Mouse (Mus musculus) MEL (cell line): ENCODE data around the gene Dock1. TPM values are rescaled to one million over a fixed set of nuclear protein-coding genes. Genes with fewer than 3 reads are reported as not detected.

Source experiments
- DNase-seq: peaks from one replicate; pipeline ENCODE4 v3.0.0; 2011; ENCODE audit warnings: low read depth, low spot score
- H3K27ac ChIP-seq: 2 replicates; pipeline ENCODE4 v1.5.1; 2012; ENCODE audit warnings: low read depth, mild to moderate bottlenecking, control low read depth, low read length, moderate library complexity; ENCODE audit not compliant: control insufficient read depth
- H3K27me3 ChIP-seq, 2 experiments: fragments of 150-350 bp in 1 of 2; sonication (generic) in 1 of 2; 2 replicates each; pipeline ENCODE4 v1.6.1; 2012; ENCODE audit warnings: low read length in 2 of 2, mild to moderate bottlenecking in 2 of 2, improper control_type of control experiment in 1 of 2, moderate library complexity in 1 of 2; ENCODE audit not compliant: insufficient read depth in 2 of 2, control insufficient read depth in 1 of 2
- H3K36me3 ChIP-seq, 2 experiments: 2 replicates each; pipeline ENCODE4 v1.6.1; 2012 to 2014; ENCODE audit warnings: low read length in 2 of 2, improper control_type of control experiment in 1 of 2, inconsistent platforms in 1 of 2, mild to moderate bottlenecking in 1 of 2; ENCODE audit not compliant: insufficient read depth in 2 of 2, control insufficient read depth in 1 of 2
- H3K4me1 ChIP-seq, 2 experiments: fragments of 150-350 bp in 1 of 2; sonication (generic) in 1 of 2; 2 replicates each; pipeline ENCODE4 v1.6.1; 2012; ENCODE audit warnings: low read length in 2 of 2, improper control_type of control experiment in 1 of 2, mild to moderate bottlenecking in 1 of 2; ENCODE audit not compliant: insufficient read depth in 2 of 2, control insufficient read depth in 1 of 2
- H3K4me3 ChIP-seq, 2 experiments: fragments of 150-350 bp in 1 of 2; sonication (generic) in 1 of 2; 2 replicates each; pipeline ENCODE4 v1.5.1; 2012; ENCODE audit warnings: low read depth in 2 of 2, low read length in 2 of 2, mild to moderate bottlenecking in 2 of 2, moderate library complexity in 2 of 2, control low read depth in 1 of 2, improper control_type of control experiment in 1 of 2; ENCODE audit not compliant: control insufficient read depth in 1 of 2, insufficient read depth in 1 of 2
- H3K79me2 ChIP-seq: 2 replicates; pipeline ENCODE4 v1.6.1; 2012; ENCODE audit warnings: mild to moderate bottlenecking, low read length, moderate library complexity; ENCODE audit not compliant: control insufficient read depth, poor library complexity, insufficient read depth
- H3K9ac ChIP-seq: 2 replicates; pipeline ENCODE4 v1.6.1; 2012; ENCODE audit warnings: low read depth, mild to moderate bottlenecking, control low read depth, low read length, moderate library complexity; ENCODE audit not compliant: control insufficient read depth, poor library complexity, severe bottlenecking
- H3K9me3 ChIP-seq: fragments of 150-350 bp; sonication (generic); replicated peaks from 2 replicates; pipeline ENCODE4 v1.6.1; 2012; ENCODE audit warnings: mild to moderate bottlenecking, low read length, improper control_type of control experiment, moderate library complexity; ENCODE audit not compliant: insufficient read depth
- CHD1 ChIP-seq: IDR thresholded peaks from 2 replicates; pipeline ENCODE4 v1.6.1; 2012; ENCODE audit warnings: low read depth, mild to moderate bottlenecking, inconsistent platforms, low read length, improper control_type of control experiment
- CTCF ChIP-seq, 3 experiments: IDR thresholded peaks in 2 of 3; conservative IDR thresholded peaks in 1 of 3; 2 replicates each; pipeline ENCODE4 v1.5.1; 2011 to 2012; ENCODE audit warnings: low read length in 3 of 3, low read depth in 2 of 3, mild to moderate bottlenecking in 2 of 3, improper control_type of control experiment in 1 of 3, inconsistent platforms in 1 of 3, mixed read lengths in 1 of 3, moderate library complexity in 1 of 3; ENCODE audit not compliant: control insufficient read depth in 1 of 3, insufficient read depth in 1 of 3, poor library complexity in 1 of 3, severe bottlenecking in 1 of 3
- E2F4 ChIP-seq: IDR thresholded peaks from 2 replicates; pipeline ENCODE4 v1.6.1; 2011; ENCODE audit warnings: low read depth, low read length, improper control_type of control experiment, borderline replicate concordance
- EP300 ChIP-seq, 2 experiments: IDR thresholded peaks; 2 replicates each; pipeline ENCODE4 v1.6.1; 2011; ENCODE audit warnings: improper control_type of control experiment in 2 of 2, low read length in 2 of 2, low read depth in 1 of 2, mild to moderate bottlenecking in 1 of 2
- ETS1 ChIP-seq: IDR thresholded peaks from 2 replicates; pipeline ENCODE4 v1.6.1; 2012; ENCODE audit warnings: low read depth, mild to moderate bottlenecking, inconsistent platforms, low read length, improper control_type of control experiment, moderate library complexity
- GABPA ChIP-seq: IDR thresholded peaks from 2 replicates; pipeline ENCODE4 v1.6.1; 2012; ENCODE audit warnings: low read depth, mild to moderate bottlenecking, inconsistent platforms, low read length, improper control_type of control experiment, moderate library complexity
- HCFC1 ChIP-seq: IDR thresholded peaks from 2 replicates; pipeline ENCODE4 v1.6.1; 2012; ENCODE audit warnings: low read depth, mild to moderate bottlenecking, inconsistent platforms, low read length, improper control_type of control experiment, moderate library complexity
- JUND ChIP-seq: IDR thresholded peaks from 2 replicates; pipeline ENCODE4 v1.6.1; 2011; ENCODE audit warnings: low read depth, mild to moderate bottlenecking, improper control_type of control experiment, low read length
- MEF2A ChIP-seq: IDR thresholded peaks from 2 replicates; pipeline ENCODE4 v1.6.1; 2014; ENCODE audit warnings: low read depth, mild to moderate bottlenecking, inconsistent platforms, low read length, improper control_type of control experiment; ENCODE audit not compliant: poor library complexity, insufficient replicate concordance, severe bottlenecking; ENCODE audit errors: extremely low read depth
- MYC ChIP-seq: IDR thresholded peaks from 2 replicates; pipeline ENCODE4 v1.6.1; 2011; ENCODE audit warnings: low read depth, mild to moderate bottlenecking, low read length, improper control_type of control experiment, moderate library complexity
- RAD21 ChIP-seq: IDR thresholded peaks from 2 replicates; pipeline ENCODE4 v1.6.1; 2011; ENCODE audit warnings: mild to moderate bottlenecking, low read depth, low read length, improper control_type of control experiment
- RCOR1 ChIP-seq: IDR thresholded peaks from 2 replicates; pipeline ENCODE4 v1.6.1; 2012; ENCODE audit warnings: low read depth, mild to moderate bottlenecking, inconsistent platforms, low read length, improper control_type of control experiment
- SIN3A ChIP-seq: IDR thresholded peaks from 2 replicates; pipeline ENCODE4 v1.6.1; 2012; ENCODE audit warnings: low read length, improper control_type of control experiment, inconsistent platforms
- TAL1 ChIP-seq: IDR thresholded peaks from 2 replicates; pipeline ENCODE4 v1.6.1; 2012; ENCODE audit warnings: mild to moderate bottlenecking, inconsistent platforms, low read length, moderate library complexity, mixed read lengths
- TBP ChIP-seq: IDR thresholded peaks from 2 replicates; pipeline ENCODE4 v1.8.0; 2011; ENCODE audit warnings: low read depth, low read length, improper control_type of control experiment
- TCF12 ChIP-seq: IDR thresholded peaks from 2 replicates; pipeline ENCODE4 v1.6.1; 2014; ENCODE audit warnings: low read depth, mild to moderate bottlenecking, inconsistent platforms, low read length, improper control_type of control experiment, moderate library complexity
- UBTF ChIP-seq: IDR thresholded peaks from 2 replicates; pipeline ENCODE4 v1.6.1; 2012; ENCODE audit warnings: low read depth, mild to moderate bottlenecking, inconsistent platforms, low read length, improper control_type of control experiment, moderate library complexity, borderline replicate concordance; ENCODE audit not compliant: insufficient read depth
- USF1 ChIP-seq: IDR thresholded peaks from 2 replicates; pipeline ENCODE4 v1.6.1; 2014; ENCODE audit warnings: low read depth, mild to moderate bottlenecking, inconsistent platforms, low read length, improper control_type of control experiment, moderate library complexity
- USF2 ChIP-seq, 2 experiments: IDR thresholded peaks; 2 replicates each; pipeline ENCODE4 v1.6.1; 2011 to 2012; ENCODE audit warnings: improper control_type of control experiment in 2 of 2, low read length in 2 of 2, borderline replicate concordance in 1 of 2, inconsistent platforms in 1 of 2, low read depth in 1 of 2, mild to moderate bottlenecking in 1 of 2; ENCODE audit not compliant: insufficient read depth in 1 of 2
- ZMIZ1 ChIP-seq: IDR thresholded peaks from 2 replicates; pipeline ENCODE4 v1.6.1; 2012; ENCODE audit warnings: low read depth, mild to moderate bottlenecking, inconsistent platforms, low read length, improper control_type of control experiment, moderate library complexity
- ZNF384 ChIP-seq: IDR thresholded peaks from 2 replicates; pipeline ENCODE4 v1.6.1; 2012; ENCODE audit warnings: low read depth, mild to moderate bottlenecking, inconsistent platforms, low read length, improper control_type of control experiment
- polyA plus RNA-seq, 2 experiments: library from polyadenylated mRNA; stranded (reverse) in 1 of 2; unstranded in 1 of 2; fragments of >175 nt in 1 of 2; fragments of >200 nt in 1 of 2; gene quantifications; 2 replicates each; pipeline versions ENCODE4 v1.2.1 to v1.2.4; 2012; ENCODE audit warnings: low replicate concordance in 2 of 2, low read depth in 1 of 2; ENCODE audit not compliant: insufficient read length in 2 of 2, insufficient read depth in 1 of 2, missing spikeins in 1 of 2
- total RNA-seq: library from RNA; depleted of rRNA; stranded (reverse); fragments of 300-350 nt; gene quantifications from 2 replicates; pipeline ENCODE4 v1.2.3, GENCODE M21; 2012

Dock1 gene
- total and polyA plus RNA-seq, 3 experiments, result not detected

DNA sequence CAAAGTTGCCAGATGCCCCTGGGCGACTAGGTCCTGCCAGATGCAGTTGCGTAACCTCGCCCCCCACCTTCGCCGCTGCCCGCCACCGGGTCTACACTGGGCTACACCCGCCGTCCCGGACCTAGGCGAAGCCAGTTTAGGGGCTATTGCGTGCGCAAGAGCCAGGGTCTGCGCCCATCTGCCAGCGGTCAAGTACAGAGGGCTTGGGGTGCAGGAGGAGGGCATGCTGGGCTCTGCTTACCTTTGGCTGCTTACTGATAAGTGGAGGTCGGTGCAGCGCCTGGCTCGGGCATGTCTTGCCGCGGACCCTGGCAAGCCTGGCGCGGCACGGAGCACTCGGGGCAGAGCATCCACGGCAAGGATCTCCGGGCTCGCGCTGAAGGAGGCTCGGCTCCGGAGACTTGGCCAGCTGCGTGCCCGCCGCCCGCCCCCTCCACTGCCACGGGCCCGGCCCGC, 267.0 kb downstream of the Dock1 start:
- no peaks in the 10 kb centered on the region for H3K36me3 ChIP-seq
- H3K27me3 ChIP-seq, result no peaks in the 10 kb centered on the region
- H3K27ac ChIP-seq, result no peak overlapping the region
- no peak for DNase-seq
- H3K79me2 ChIP-seq, result no peaks in the 10 kb centered on the region
- TF ChIP-seq MEF2A, result no peak
- no peak for TF ChIP-seq TAL1
- TF ChIP-seq RAD21, result no peak
- TF ChIP-seq ZNF384, result no peak
- no peak for TF ChIP-seq HCFC1
- TF ChIP-seq SIN3A, result no peak
- no peak for TF ChIP-seq E2F4
- no peak for TF ChIP-seq JUND
- no peak overlapping the region for H3K9ac ChIP-seq
- H3K4me3 ChIP-seq, result no peak overlapping the region
- no peaks in the 10 kb centered on the region for H3K9me3 ChIP-seq
- H3K4me1 ChIP-seq, result no peaks in the 10 kb centered on the region

GRCm38 (mm10) chr7:134937927-134938609, 267.6 kb downstream of the Dock1 start, which contains the start of gene Fam196a:
TSS of gene Fam196a (minus strand) at chr7:134938430.
- H3K4me1 ChIP-seq, result no peaks in the 10 kb centered on the region
- H3K9me3 ChIP-seq, result no peaks in the 10 kb centered on the region
- H3K27me3 ChIP-seq, result no peaks in the 10 kb centered on the region
- no peaks in the 10 kb centered on the region for H3K36me3 ChIP-seq
- H3K79me2 ChIP-seq, result no peaks in the 10 kb centered on the region
- no peak for DNase-seq
- TF ChIP-seq TCF12, result no peak
- no peak for TF ChIP-seq UBTF
- TF ChIP-seq ZMIZ1, result no peak
- TF ChIP-seq USF1, result no peak
- TF ChIP-seq GABPA, result no peak
- no peak within 1 kb of the TSS for H3K9ac ChIP-seq
- H3K27ac ChIP-seq, result no peak within 1 kb of the TSS
- no peak within 1 kb of the TSS for H3K4me3 ChIP-seq

GRCm38 (mm10) chr7:134941891-134942290, 271.4 kb downstream of the Dock1 start:
- no peak overlapping the region for H3K9ac ChIP-seq
- H3K27ac ChIP-seq, result no peak overlapping the region
- no peak overlapping the region for H3K4me3 ChIP-seq
- no peaks in the 10 kb centered on the region for H3K4me1 ChIP-seq
- no peak for DNase-seq
- H3K9me3 ChIP-seq, result no peaks in the 10 kb centered on the region
- no peaks in the 10 kb centered on the region for H3K27me3 ChIP-seq
- TF ChIP-seq CTCF (IDR thresholded peaks at IDR 0.05 in 2 of 3, conservative IDR thresholded peaks at IDR 0.05 in 1 of 3; ENCODE audit: control insufficient read depth in 1 of 3, insufficient read depth in 1 of 3, low read depth in 2 of 3, low read length in 3 of 3, poor library complexity in 1 of 3, severe bottlenecking in 1 of 3) (no peak; a peak in 1 of 6 replicates), USF2 (IDR thresholded peaks at IDR 0.05; ENCODE audit: borderline replicate concordance in 1 of 2, insufficient read depth in 1 of 2, low read depth in 1 of 2, low read length in 2 of 2) (no peak), USF1 (no peak), RCOR1 (no peak), MYC (no peak), ETS1 (no peak), E2F4 (no peak), CHD1 (no peak), SIN3A (no peak), GABPA (no peak), EP300 (IDR thresholded peaks at IDR 0.05; ENCODE audit: low read depth in 1 of 2, low read length in 2 of 2) (no peak), JUND (no peak), TBP (no peak)
- no peaks in the 10 kb centered on the region for H3K79me2 ChIP-seq
- no peaks in the 10 kb centered on the region for H3K36me3 ChIP-seq
